8 mouse cellular contexts compared by ENCODE assay signal in genomic region chr8:83593325-83594166, GRCm38 (mm10). TPM values are rescaled to one million over a fixed set of nuclear protein-coding genes. Genes with fewer than 3 reads are reported as not detected.
A peak's percentile ranks its signal among the peaks of the same experiment; 100 is the strongest.
DNase-seq lines count a peak whose midpoint lies in the region; ATAC-seq and TF ChIP-seq lines count a peak whose summit lies in the region.

No protein-coding gene starts in this region.

- H3K36me3 ChIP-seq in heart, embryonic 16.5 days (ENCODE audit: control insufficient read depth, insufficient read depth) = peaks cover 5% of the 10 kb centered on the region; the same call in 1 of the 2 replicates
- H3K36me3 ChIP-seq in MEL (ENCODE audit: control insufficient read depth in 1 of 2, insufficient read depth in 2 of 2, low read length in 2 of 2) = 0 out of 4 replicates have a peak, but pooled peaks cover 0 to 3% of the 10 kb centered on the region in 2 experiments
- H3K36me3 ChIP-seq in forebrain, embryonic 12.5 days (replicated peaks) = peaks cover 3% of the 10 kb centered on the region; the same call in 1 of the 2 replicates
- H3K36me3 ChIP-seq in liver, embryonic 14.5 days (replicated peaks; ENCODE audit: control insufficient read depth, insufficient read depth, low read depth) = no peaks in the 10 kb centered on the region; the same call in 1 of the 2 replicates

- DNase-seq in heart, adult 11 months = no peak
- DNase-seq in MEL (ENCODE audit: low read depth, low spot score) = peak; percentile 75
- DNase-seq in liver, embryonic 14.5 days (ENCODE audit: low read depth in 3 of 3, low spot score in 3 of 3) = no peak
- no peak for DNase-seq in B cell, adult 2 months
- DNase-seq in layer of hippocampus, adult 8-10 months (ENCODE audit: low spot score in 2 of 2) = no peak
- DNase-seq in natural killer cell, adult 2 months (ENCODE audit: low spot score in 2 of 2) = no peak

- ATAC-seq in heart, embryonic 16.5 days (replicated peaks; ENCODE audit: extremely low read depth, insufficient read depth, low FRiP score) = 0 out of 2 replicates have a peak, but pooled peaks have one; percentile 2
- ATAC-seq in forebrain, embryonic 12.5 days (ENCODE audit: low FRiP score) = no peak
- peak; percentile 7 for ATAC-seq in liver, embryonic 14.5 days (ENCODE audit: insufficient read depth)

- H3K4me2 ChIP-seq in heart, embryonic 16.5 days (ENCODE audit: low read depth, low read length) = peak overlapping the region; percentile 95
- peak overlapping the region; percentile 87 for H3K4me2 ChIP-seq in forebrain, embryonic 12.5 days
- H3K4me2 ChIP-seq in liver, embryonic 14.5 days (ENCODE audit: low read depth) = peak overlapping the region; percentile 90

- H3K27ac ChIP-seq in heart, embryonic 16.5 days (ENCODE audit: low read length) = peak overlapping the region; percentile 89
- peak overlapping the region; percentile 72 for H3K27ac ChIP-seq in MEL (ENCODE audit: control insufficient read depth, low read depth, low read length)
- peak overlapping the region; percentile 90 for H3K27ac ChIP-seq in forebrain, embryonic 12.5 days
- peak overlapping the region; percentile 43 for H3K27ac ChIP-seq in liver, embryonic 14.5 days

- H3K27me3 ChIP-seq in heart, embryonic 16.5 days (ENCODE audit: control insufficient read depth, insufficient read depth, low read length) = no peaks in the 10 kb centered on the region
- no peaks in the 10 kb centered on the region for H3K27me3 ChIP-seq in MEL (ENCODE audit: control insufficient read depth in 1 of 2, insufficient read depth in 2 of 2, low read length in 2 of 2)
- no peaks in the 10 kb centered on the region for H3K27me3 ChIP-seq in forebrain, embryonic 12.5 days
- no peaks in the 10 kb centered on the region for H3K27me3 ChIP-seq in liver, embryonic 14.5 days (ENCODE audit: control insufficient read depth, insufficient read depth, low read length)

- no peak for TF ChIP-seq RAD21 in MEL (IDR thresholded peaks at IDR 0.05; ENCODE audit: low read depth, low read length)

- H3K4me3 ChIP-seq in heart, embryonic 16.5 days (ENCODE audit: low read length) = peak overlapping the region; percentile 66
- peak overlapping the region; percentile 73 to 93 for H3K4me3 ChIP-seq in MEL (ENCODE audit: control insufficient read depth in 1 of 2, insufficient read depth in 1 of 2, low read depth in 2 of 2, low read length in 2 of 2)
- H3K4me3 ChIP-seq in forebrain, embryonic 12.5 days (replicated peaks) = peak overlapping the region; percentile 83
- H3K4me3 ChIP-seq in liver, embryonic 14.5 days (ENCODE audit: insufficient read depth in 1 of 2, low read depth in 2 of 2, low read length in 2 of 2) = peak overlapping the region; percentile 65 to 91

- TF ChIP-seq EP300 in MEL (IDR thresholded peaks at IDR 0.05; ENCODE audit: low read depth in 1 of 2, low read length in 2 of 2) = no peak
- TF ChIP-seq EP300 in liver, embryonic 14.5 days (IDR thresholded peaks at IDR 0.05; ENCODE audit: low read depth) = no peak

- H3K9me3 ChIP-seq in heart, embryonic 16.5 days (replicated peaks; ENCODE audit: control insufficient read depth, low read length) = no peaks in the 10 kb centered on the region
- H3K9me3 ChIP-seq in MEL (replicated peaks; ENCODE audit: insufficient read depth, low read length) = no peaks in the 10 kb centered on the region
- no peaks in the 10 kb centered on the region for H3K9me3 ChIP-seq in forebrain, embryonic 12.5 days
- no peaks in the 10 kb centered on the region for H3K9me3 ChIP-seq in liver, embryonic 14.5 days (ENCODE audit: control insufficient read depth, low read length)

- no peak; a peak in 1 of 4 replicates for TF ChIP-seq POLR2A in MEL (IDR thresholded peaks at IDR 0.05; ENCODE audit: control insufficient read depth in 1 of 2, insufficient read depth in 1 of 2, low read depth in 1 of 2, low read length in 2 of 2, poor library complexity in 1 of 2)

- no peak for TF ChIP-seq CTCF in MEL (IDR thresholded peaks at IDR 0.05 in 2 of 3, conservative IDR thresholded peaks at IDR 0.05 in 1 of 3; ENCODE audit: control insufficient read depth in 1 of 3, insufficient read depth in 1 of 3, low read depth in 2 of 3, low read length in 3 of 3, poor library complexity in 1 of 3, severe bottlenecking in 1 of 3)
- TF ChIP-seq CTCF in liver, embryonic 14.5 days (IDR thresholded peaks at IDR 0.05; ENCODE audit: low read depth) = no peak

- WGBS in heart, embryonic 16.5 days = 5% methylated on average over 22 of the region's 22 CpGs
- WGBS in forebrain, embryonic 12.5 days = 4% methylated on average over 22 of the region's 22 CpGs
- 4% methylated on average over 22 of the region's 22 CpGs for WGBS in liver, embryonic 14.5 days (ENCODE audit: insufficient replicate concordance)

- peak overlapping the region; percentile 86 for H3K9ac ChIP-seq in heart, embryonic 16.5 days (ENCODE audit: low read length)
- H3K9ac ChIP-seq in MEL (ENCODE audit: control insufficient read depth, low read depth, low read length, poor library complexity, severe bottlenecking) = peak overlapping the region; percentile 65
- H3K9ac ChIP-seq in forebrain, embryonic 12.5 days = peak overlapping the region; percentile 91
- peak overlapping the region; percentile 85 for H3K9ac ChIP-seq in liver, embryonic 14.5 days (replicated peaks)

- peaks cover 30% of the 10 kb centered on the region for H3K79me2 ChIP-seq in MEL (ENCODE audit: control insufficient read depth, insufficient read depth, low read length, poor library complexity)

- peaks cover 33% of the 10 kb centered on the region for H3K4me1 ChIP-seq in heart, embryonic 16.5 days (ENCODE audit: control insufficient read depth, insufficient read depth, low read length)
- H3K4me1 ChIP-seq in MEL (ENCODE audit: control insufficient read depth in 1 of 2, insufficient read depth in 2 of 2, low read length in 2 of 2) = peaks cover 3 to 7% of the 10 kb centered on the region in 2 experiments; a peak in 2 of 4 replicates
- H3K4me1 ChIP-seq in forebrain, embryonic 12.5 days = peaks cover 42% of the 10 kb centered on the region
- H3K4me1 ChIP-seq in liver, embryonic 14.5 days (replicated peaks; ENCODE audit: control insufficient read depth in 2 of 2, insufficient read depth in 2 of 2, low read length in 1 of 2) = peaks cover 12 to 16% of the 10 kb centered on the region in 2 experiments

TF ChIP-seq in MEL, 35 proteins besides CTCF, POLR2A, EP300 and RAD21 (continues in another document):
- TF ChIP-seq MAZ (IDR thresholded peaks at IDR 0.05; ENCODE audit: low read depth, low read length) = no peak

RNA-seq across cellular contexts. Expression of gene Tecr, which starts 14.2 kb away (rescaled TPM):
- polyA plus RNA-seq in heart, embryonic 16.5 days (2015; fragmentation: Nextera tagmentation; extraction: Ambion mirVana) = 372 and 402 TPM in 2 replicates
- 74.2 and 78.0 TPM in 2 replicates for total RNA-seq in MEL (2012; rRNA removed)
- polyA plus RNA-seq in MEL (2012; ENCODE audit: insufficient read depth in 1 of 2, insufficient read length in 2 of 2, low read depth in 1 of 2, low replicate concordance in 2 of 2, missing spikeins in 1 of 2) = 100 to 1,000 TPM in 1 of 2 experiments, not detected in 1; 229 TPM
- 541 and 550 TPM in 2 replicates for polyA plus RNA-seq in forebrain, embryonic 12.5 days (2016; fragmentation: Nextera tagmentation; extraction: Ambion mirVana)
- polyA plus RNA-seq in liver, embryonic 14.5 days (2012; rRNA removed) = 176 and 217 TPM in 2 replicates
- polyA plus RNA-seq in liver, embryonic 14.5 days (2014; fragmentation: Nextera tagmentation; extraction: Ambion mirVana) = 294 and 325 TPM in 2 replicates
- 100 to 1,000 TPM; 568 to 585 (median 584) TPM for total RNA-seq in layer of hippocampus, adult 8-10 months (2022)

RNA-seq across cellular contexts. Expression of gene Dnajb1, which starts 14.4 kb away (rescaled TPM):
- 47.8 and 49.3 TPM in 2 replicates for polyA plus RNA-seq in heart, embryonic 16.5 days (2015; fragmentation: Nextera tagmentation; extraction: Ambion mirVana)
- 38.2 and 43.2 TPM in 2 replicates for total RNA-seq in MEL (2012; rRNA removed)
- 10 to 100 TPM in 1 of 2 experiments, not detected in 1; 56.6 TPM for polyA plus RNA-seq in MEL (2012; ENCODE audit: insufficient read depth in 1 of 2, insufficient read length in 2 of 2, low read depth in 1 of 2, low replicate concordance in 2 of 2, missing spikeins in 1 of 2)
- polyA plus RNA-seq in forebrain, embryonic 12.5 days (2016; fragmentation: Nextera tagmentation; extraction: Ambion mirVana) = 63.0 and 67.3 TPM in 2 replicates
- 26.1 and 32.7 TPM in 2 replicates for polyA plus RNA-seq in liver, embryonic 14.5 days (2012; rRNA removed)
- polyA plus RNA-seq in liver, embryonic 14.5 days (2014; fragmentation: Nextera tagmentation; extraction: Ambion mirVana) = 37.6 and 37.8 TPM in 2 replicates
- total RNA-seq in layer of hippocampus, adult 8-10 months (2022) = 10 to 100 TPM; 30.9 to 52.4 (median 41.9) TPM

RNA-seq across cellular contexts. Expression of gene Ndufb7, which starts 27.1 kb away (rescaled TPM):
- polyA plus RNA-seq in heart, embryonic 16.5 days (2015; fragmentation: Nextera tagmentation; extraction: Ambion mirVana) = 612 and 678 TPM in 2 replicates
- total RNA-seq in MEL (2012; rRNA removed) = 306 and 311 TPM in 2 replicates
- 100 to 1,000 TPM in 1 of 2 experiments, not detected in 1; 194 TPM for polyA plus RNA-seq in MEL (2012; ENCODE audit: insufficient read depth in 1 of 2, insufficient read length in 2 of 2, low read depth in 1 of 2, low replicate concordance in 2 of 2, missing spikeins in 1 of 2)
- polyA plus RNA-seq in forebrain, embryonic 12.5 days (2016; fragmentation: Nextera tagmentation; extraction: Ambion mirVana) = 356 and 359 TPM in 2 replicates
- 160 and 197 TPM in 2 replicates for polyA plus RNA-seq in liver, embryonic 14.5 days (2012; rRNA removed)
- polyA plus RNA-seq in liver, embryonic 14.5 days (2014; fragmentation: Nextera tagmentation; extraction: Ambion mirVana) = 283 and 290 TPM in 2 replicates
- 100 to 1,000 TPM in 3 of 4 experiments, 10 to 100 TPM in 1; 97.6 to 159 (median 131) TPM for total RNA-seq in layer of hippocampus, adult 8-10 months (2022)

RNA-seq across cellular contexts. Expression of gene Olfr370, which starts 58.0 kb away (rescaled TPM):
- not detected in 2 replicates for polyA plus RNA-seq in heart, embryonic 16.5 days (2015; fragmentation: Nextera tagmentation; extraction: Ambion mirVana)
- total RNA-seq in MEL (2012; rRNA removed) = not detected in 2 replicates
- under 1 TPM in 1 of 2 experiments, not detected in 1; 0.26 TPM for polyA plus RNA-seq in MEL (2012; ENCODE audit: insufficient read depth in 1 of 2, insufficient read length in 2 of 2, low read depth in 1 of 2, low replicate concordance in 2 of 2, missing spikeins in 1 of 2)
- polyA plus RNA-seq in forebrain, embryonic 12.5 days (2016; fragmentation: Nextera tagmentation; extraction: Ambion mirVana) = not detected in 2 replicates
- polyA plus RNA-seq in liver, embryonic 14.5 days (2012; rRNA removed) = not detected in 2 replicates
- polyA plus RNA-seq in liver, embryonic 14.5 days (2014; fragmentation: Nextera tagmentation; extraction: Ambion mirVana) = not detected in 2 replicates
- not detected for total RNA-seq in layer of hippocampus, adult 8-10 months (2022)

RNA-seq across cellular contexts. Expression of gene Gipc1, which starts 58.9 kb away (rescaled TPM):
- polyA plus RNA-seq in heart, embryonic 16.5 days (2015; fragmentation: Nextera tagmentation; extraction: Ambion mirVana) = 135 and 146 TPM in 2 replicates
- 34.3 and 38.6 TPM in 2 replicates for total RNA-seq in MEL (2012; rRNA removed)
- 10 to 100 TPM in 1 of 2 experiments, not detected in 1; 70.7 TPM for polyA plus RNA-seq in MEL (2012; ENCODE audit: insufficient read depth in 1 of 2, insufficient read length in 2 of 2, low read depth in 1 of 2, low replicate concordance in 2 of 2, missing spikeins in 1 of 2)
- polyA plus RNA-seq in forebrain, embryonic 12.5 days (2016; fragmentation: Nextera tagmentation; extraction: Ambion mirVana) = 201 and 214 TPM in 2 replicates
- 22.5 and 27.2 TPM in 2 replicates for polyA plus RNA-seq in liver, embryonic 14.5 days (2012; rRNA removed)
- 32.5 and 34.7 TPM in 2 replicates for polyA plus RNA-seq in liver, embryonic 14.5 days (2014; fragmentation: Nextera tagmentation; extraction: Ambion mirVana)
- total RNA-seq in layer of hippocampus, adult 8-10 months (2022) = 10 to 100 TPM; 47.3 to 56.1 (median 52.2) TPM
